Mouse (Mus musculus) adrenal gland, postnatal 4 days (tissue): Measurements from ENCODE around the gene Fam193a. TPM values are rescaled to one million over a fixed set of nuclear protein-coding genes. Genes with fewer than 3 reads are reported as not detected.

ENCODE experiments used
- DNase-seq, 2 experiments: peaks; one replicate each; pipeline ENCODE4 v3.0.0; 2021 to 2022; ENCODE audit warnings: low spot score in 2 of 2, mixed read lengths in 2 of 2
- total RNA-seq, 2 experiments: library from RNA; stranded (reverse); gene quantifications; 2 replicates each; pipeline ENCODE4 v1.2.3; 2021

The Fam193a gene
- total RNA-seq, 2 experiments from 2014 or later = 40.4 to 42.5 TPM

DNA sequence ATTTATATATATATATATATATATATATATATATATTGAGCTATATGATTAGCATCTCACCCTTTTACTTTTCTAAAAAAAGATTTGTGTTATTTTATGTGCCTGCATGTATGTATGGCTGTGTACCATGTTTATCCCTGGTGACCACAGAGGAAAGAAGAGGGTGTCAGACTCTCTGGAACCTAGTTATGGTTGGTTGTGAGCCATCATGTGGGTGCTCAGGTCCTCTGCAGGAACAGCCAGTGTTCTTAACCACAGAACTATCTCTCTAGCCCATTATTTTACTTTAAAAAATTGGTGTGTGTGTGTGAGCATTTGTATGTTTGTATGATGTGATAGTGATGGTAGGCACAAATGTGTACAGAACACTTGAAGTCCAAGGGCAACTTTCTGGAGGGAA lies 9.1 kb downstream of the Fam193a start:
- DNase-seq = no peak

DNA sequence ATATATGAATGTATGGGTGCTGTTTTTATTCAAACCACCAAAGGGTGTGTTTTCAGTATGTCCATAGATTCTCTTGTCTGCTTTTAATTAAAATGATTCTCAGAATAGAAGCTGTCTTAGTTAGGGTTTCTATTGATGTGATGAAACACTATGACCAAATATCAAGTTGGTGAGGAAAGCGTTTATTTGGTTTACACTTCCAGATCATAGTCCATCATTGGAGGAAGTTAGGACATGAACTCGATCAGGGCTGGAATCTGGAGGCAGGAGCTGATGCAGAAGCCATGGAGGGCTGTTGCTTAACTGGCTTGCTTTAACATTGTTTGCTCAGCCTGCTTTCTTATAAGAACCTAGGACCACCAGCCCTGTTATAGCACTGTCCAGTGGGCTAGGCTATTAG lies 12.0 kb downstream of the Fam193a start:
- no peak for DNase-seq

DNA sequence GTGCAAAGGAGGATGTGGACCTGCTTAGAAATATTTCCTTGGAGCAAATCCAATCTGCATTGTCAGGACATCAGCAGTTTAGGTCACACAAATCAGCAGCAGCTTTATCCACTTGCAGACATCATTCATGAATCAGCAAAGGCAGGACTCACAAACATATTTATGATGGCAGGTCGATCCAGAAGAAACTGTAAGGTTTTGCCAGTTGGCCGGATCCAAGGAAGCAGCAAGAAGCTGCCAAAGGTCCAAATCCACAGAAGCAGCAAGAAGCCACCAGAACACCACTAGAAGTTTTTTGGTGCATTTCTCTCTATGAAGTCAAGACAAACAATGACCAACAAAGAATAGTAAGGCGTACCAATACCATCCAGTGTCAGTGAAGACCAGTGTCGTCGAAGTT lies 15.9 kb downstream of the Fam193a start:
- DNase-seq = no peak

DNA sequence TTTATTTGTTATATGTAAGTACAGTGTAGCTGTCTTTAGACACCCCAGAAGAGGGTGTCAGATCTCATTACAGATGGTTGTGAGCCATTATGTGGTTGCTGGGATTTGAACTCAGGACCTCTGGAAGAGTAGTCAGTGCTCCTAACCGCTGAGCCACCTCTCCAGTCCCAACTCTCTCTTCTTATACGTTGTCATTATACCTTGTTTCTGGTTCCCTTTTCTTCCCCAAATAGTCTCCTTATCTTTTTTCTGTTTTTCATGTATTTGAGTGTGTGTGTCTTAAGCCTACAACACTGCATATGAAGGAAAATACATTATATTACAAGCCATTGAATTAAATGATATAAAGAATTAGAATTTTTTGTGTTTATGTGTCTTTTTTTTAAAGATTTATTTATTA lies 17.0 kb downstream of the Fam193a start:
- DNase-seq = no peak

DNA sequence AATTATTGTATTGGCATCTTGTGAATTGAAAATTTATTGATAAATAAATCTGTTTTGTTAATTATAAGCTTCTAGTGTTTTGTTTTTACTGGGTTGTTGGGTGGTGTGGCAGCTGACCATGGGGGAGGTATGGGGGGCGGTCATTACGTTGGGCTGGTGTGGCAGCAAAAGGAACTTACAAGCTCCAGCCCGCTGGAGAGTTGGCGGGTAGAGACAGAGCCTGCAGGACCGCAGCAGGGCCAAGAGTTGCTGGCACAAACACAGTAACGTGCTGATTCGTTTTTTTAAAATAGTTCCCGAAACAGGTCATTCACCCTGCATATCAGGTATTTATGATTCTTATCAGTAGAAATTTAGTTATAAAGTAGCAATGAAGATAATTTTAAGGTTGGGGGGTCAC lies 23.5 kb downstream of the Fam193a start:
- no peak for DNase-seq

DNA sequence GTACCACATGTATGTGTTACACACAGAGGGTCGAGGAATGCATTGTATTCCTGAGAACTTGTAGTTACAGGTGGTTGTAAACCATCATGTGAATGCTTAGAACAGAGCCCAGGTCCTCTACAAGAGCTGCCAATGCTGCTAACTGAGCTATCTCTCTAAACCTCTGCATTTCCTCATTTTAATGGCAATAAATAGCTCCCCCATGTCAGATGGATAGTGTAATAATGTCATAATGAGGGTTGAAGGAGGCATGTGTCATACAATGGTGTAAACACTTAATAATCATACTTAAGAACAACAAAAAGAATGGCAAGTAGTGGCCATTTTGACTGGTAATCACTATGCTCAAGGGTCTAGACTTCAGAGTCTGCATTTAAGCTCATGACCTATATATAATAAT lies 25.6 kb downstream of the Fam193a start:
- no peak for DNase-seq

DNA sequence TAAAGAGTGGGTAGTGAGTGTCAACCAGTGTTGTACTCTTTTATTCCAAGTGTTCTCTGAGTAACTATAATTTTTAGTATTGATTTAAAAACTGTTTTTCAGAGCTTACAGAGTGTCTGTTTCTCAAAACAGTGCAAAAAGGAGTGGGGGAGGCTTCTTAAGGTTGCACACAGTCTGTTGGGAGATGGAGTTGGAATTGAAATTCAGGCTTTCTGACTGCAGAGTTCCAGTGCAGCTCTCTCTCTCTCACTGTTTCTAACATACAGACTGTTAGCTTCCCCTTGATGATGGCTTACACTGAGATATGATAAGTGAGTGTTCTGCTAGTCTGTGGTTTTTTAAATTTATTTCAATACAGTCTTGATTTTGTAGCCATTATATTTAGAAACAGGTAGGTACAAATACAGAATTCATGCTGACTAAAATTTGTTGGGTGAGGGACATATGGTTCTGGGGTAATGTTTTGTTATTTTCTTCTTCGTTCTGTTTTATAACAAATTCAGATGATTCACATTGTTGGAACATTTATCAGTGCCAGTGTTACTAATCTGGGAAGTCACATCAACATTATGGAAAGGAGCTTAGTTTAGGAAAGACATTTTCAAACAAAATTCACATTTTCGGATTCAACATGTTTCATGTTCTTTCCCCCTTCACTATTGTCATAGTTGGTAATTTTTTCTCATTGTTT lies 26.3 kb downstream of the Fam193a start:
- no peak for DNase-seq

DNA sequence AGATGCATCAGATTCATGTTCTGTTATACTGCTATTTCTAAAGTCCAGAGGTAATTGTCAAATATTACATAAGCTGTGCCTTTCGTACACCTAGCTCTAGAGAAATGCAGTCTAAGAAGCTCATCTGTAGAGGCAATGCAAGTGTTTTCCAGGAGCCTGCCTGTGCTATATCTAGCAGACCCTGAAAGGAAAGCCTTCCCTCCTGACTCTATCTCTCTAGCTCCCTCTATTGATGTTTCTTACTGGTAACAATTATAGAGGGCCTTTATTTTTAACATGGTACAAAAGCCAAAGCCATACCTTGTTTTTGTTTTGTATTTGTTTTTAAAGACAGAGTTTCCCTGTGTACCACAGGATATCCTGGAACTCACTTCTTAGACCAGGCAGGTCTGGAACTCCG lies 28.1 kb downstream of the Fam193a start:
- no peak for DNase-seq

DNA sequence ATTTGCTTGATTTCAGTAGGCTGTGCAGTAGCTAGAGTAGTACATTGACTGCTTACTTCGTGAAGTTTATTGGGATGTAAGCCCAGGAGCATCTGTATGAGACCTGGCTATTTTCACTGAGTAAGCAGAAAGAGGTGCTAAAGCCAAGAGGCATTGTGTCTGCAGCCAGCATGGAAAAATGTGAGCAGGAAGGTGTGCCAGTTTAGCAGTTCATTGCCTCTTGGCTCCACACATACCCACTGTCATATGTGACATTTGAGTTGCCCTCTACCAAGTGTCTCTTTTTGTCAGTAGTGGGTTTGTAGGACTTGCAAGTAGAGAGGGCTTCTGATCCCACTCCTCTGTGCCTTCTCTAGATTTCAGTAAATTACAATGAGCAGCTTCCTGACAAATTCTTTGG lies 28.6 kb downstream of the Fam193a start:
- DNase-seq = no peak

DNA sequence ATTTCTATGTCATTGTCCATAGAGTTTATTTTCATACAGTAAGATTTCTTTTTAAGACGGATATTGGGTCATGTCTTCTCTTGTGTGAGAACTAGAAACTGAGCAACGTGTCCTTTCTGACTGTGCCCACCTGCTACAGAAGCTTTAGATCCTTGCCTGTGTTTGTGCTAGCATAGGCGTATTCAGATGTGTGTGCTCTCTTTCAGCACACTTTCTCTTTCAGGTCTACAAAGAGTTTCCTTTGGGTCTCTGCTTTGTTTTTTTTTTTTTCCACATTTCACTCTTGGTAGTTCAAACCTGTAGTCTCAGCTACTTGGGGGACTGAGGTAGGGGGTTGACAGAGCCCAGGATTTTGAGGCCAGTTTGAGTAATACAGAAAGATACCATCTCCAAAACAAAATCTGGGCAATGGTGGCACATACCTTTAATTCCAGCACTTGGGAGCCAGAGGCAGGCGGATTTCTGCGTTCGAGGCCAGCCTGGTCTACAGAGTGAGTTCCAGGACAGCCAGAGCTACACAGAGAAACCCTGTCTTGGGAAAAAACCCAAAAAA lies 37.7 kb downstream of the Fam193a start:
- DNase-seq = no peak

DNA sequence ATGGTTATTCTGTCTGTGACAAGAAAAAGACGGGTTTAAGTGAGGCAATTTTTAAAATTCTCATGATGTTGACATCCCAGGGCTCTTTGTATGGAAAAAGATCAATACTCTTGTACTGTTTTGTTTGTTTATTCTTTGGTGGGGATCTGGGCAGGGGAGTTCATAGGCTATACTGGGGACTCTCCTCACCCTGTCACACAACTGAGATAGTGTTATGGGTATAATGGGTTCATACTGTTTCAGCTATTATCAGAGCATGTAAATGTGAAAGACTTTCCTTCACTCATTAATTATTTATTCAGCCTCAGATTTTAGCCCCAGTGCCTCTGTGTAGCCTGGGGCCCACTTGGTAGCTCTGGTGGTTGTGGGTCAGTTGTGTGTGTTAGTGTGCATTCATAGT lies 39.3 kb downstream of the Fam193a start:
- no peak for DNase-seq

DNA sequence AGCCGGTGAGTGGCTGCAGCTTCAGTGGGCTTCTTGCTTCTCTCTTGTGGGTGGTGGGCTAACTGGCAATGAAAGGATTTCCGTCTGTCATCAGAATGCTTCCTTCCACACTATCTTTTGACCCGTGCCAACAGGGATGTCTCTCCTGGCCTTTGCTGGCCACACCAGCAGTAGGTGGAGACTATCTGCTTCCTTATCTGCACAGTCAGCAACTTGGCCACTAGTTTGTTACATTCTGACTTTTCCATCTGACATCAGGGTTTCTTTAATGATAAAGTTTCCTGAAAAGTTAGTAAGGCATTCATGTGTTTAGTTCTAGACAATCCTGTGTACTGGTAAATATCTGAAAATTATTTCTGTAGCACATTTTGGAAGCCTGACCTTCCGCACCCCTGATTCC lies 41.1 kb downstream of the Fam193a start:
- DNase-seq = no peak

DNA sequence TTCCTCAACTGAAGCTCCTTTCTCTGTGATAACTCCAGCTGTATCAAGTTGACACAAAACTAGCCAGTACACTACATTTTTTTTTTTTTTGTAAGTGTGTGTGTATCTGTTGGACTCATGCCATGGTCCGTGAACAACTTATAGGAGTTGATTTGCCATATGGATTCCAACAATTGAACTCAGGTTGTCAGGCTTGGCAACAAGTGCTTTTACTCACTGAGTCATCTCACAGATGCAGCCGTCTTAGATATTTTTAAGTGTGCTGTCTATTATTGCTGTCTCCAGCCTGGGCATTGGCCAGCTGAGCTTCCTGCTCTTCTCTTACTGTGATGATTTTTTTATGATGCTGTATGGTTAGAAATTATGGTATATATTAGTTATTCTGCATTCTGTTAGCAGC lies 44.2 kb downstream of the Fam193a start:
- no peak for DNase-seq

DNA sequence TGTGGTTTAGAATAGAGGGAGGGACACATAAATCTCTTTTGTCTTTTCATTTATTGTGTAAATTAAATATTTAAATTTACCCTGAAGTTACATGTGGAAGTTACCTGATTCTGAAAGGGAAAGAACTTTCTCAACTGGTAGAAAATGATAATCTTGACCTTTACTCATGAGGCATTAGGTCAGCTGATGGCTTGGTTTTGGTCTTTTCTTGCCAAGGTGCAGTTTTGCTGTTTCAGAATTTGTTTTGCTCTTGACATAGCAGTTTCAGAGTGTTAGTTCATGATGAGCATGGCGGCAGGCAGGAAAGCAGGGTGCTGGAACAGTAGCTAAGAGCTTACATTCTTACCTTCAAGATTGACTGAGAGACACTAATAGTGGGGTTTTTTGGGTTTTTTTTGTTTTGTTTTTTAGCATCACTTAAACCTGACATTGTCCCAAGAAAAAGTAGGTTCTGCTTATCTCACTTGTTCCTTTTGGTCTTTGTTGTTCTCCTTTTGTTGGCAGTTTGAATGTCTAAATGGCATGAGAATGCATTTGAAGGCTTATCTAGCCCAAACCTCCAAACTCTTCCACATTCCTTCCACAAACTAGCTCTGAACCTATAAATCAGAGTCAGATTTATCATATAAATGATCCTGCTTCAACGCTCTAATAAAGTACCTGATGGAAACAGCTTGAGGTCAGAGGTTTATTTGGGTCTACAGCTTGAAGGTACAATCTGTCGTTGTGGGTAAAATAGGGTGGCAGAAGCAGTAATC lies 47.7 kb downstream of the Fam193a start:
- no peak for DNase-seq

DNA sequence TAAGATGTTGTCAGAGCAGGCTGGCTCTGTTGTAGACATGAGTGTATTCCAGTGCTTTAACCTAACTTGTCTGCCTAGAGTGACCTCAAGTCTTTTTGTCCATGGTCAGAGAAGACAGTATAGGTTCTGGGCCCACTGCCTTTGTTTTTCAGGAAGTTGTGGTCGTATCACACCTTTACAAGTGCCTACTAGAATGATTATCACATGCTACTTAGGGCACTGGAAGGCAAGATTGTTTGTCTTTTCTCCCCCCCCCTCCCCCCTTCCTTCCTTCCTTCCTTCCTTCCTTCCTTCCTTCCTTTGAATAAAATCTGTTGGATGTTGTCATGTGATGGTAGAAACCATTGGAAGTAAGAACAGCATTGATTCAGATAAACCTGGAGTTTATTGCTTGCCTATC lies 49.5 kb downstream of the Fam193a start:
- DNase-seq = no peak

DNA sequence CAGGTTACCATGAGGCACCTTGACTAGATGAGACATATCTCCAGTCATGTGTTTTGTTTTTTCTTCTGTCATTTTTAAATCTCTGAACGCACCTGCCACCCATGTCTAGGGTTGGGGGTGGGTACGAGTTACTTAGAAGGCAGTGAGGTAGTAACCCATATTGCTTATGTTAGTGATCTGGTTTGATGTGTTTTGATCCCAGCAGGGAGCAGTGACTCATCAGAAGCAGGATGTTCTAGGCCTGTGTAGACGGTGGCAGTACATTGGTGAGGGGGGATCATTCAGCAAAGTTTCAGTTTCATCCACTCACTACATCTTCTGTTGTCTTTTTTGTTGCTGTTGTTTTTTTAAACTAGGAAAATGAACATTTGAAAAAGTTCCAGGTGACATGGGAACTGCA lies 61.0 kb downstream of the Fam193a start:
- no peak for DNase-seq

DNA sequence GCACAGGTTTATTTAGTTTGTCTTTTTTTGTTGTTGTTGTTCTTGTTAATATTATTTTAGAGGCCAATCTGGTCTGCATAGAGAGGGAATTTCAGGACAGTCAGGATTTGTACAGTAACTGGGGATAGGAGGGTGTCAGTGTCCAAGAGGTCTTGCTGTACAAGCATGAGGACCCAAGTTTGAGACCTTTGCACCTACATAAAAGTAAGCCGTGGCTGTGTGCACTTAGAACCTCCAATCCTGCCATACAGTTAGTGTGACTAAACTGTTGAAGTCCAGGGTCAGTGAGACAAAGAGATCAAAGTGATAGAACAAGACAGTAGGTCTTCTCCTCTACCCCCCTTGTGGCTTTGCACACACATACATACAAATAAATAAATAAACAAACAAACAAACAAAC lies 64.1 kb downstream of the Fam193a start:
- no peak for DNase-seq

DNA sequence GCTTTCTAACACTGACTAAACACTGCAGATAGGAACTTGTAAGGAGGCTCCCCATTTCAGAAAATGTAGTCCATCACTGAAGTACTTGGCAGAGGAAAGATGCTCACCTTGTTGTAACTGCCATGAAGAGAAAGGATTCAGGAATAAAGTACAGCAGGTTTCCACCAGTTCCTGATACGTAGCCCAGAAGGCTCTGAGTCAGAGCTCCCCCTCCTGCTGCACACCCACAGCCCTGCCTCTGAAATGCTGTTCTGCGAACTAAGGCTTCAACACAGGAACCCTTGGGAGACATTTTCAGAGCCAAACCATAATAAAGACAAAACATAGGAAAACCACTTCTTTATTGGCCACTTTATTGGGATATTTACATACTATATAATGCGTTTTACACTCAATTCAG lies 64.5 kb downstream of the Fam193a start:
- no peak for DNase-seq

DNA sequence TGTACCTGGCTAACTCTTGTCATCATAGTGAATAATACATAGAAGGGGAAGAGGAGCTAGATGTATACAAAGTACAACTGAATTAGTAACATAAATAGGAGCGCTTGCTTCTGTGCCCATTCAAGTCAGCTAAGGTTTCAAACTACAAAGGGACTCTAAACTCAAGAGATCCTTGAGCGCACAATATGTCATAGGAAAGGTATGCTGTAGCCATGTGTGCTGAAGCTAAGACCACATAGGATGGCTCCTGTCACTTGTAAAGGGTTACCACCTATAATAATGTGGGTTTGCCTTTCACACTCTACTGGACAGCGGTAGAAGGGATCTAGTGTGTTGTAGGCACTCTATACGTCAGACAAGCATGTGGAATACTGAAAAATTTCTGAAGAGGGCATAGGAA lies 68.3 kb downstream of the Fam193a start:
- no peak for DNase-seq

DNA sequence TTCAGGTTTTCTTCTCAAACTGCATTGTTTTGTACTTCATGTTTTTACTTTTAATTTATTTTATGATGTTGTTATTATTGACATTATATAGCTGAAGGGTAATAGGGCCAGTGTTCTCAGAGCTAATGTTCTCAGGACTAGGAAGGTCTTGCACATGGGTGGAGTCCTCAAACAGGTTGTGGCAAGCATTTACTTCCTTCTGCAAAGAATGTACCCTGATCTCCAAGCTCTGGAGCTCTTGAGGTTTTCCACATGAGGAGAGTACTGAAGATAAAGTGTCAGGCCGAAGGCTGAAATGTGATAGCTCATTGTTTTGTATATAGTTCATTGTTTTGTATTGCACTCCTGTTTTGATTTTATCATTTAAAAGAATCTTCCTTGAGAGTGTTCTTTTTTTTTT lies 68.9 kb downstream of the Fam193a start:
- DNase-seq = no peak

DNA sequence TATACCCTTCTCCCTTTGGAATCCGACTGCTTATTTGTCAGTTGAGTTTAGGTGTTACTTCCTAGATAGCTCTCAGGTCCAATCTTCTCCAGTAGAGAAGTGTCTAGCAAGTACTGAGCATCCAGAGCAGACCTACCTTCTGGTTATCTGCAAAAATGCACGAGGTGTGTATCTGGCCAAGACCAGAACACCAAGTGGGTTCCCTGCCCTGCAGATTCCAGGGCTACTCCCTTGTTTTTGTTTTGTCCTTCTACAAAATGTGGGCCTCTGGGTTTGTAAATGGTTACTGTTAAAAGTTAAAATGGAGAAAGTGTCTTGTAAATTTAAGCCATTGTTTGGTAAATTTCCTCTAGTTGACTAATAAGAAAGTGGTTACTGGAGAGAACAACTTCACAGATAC lies 70.0 kb downstream of the Fam193a start:
- no peak for DNase-seq

DNA sequence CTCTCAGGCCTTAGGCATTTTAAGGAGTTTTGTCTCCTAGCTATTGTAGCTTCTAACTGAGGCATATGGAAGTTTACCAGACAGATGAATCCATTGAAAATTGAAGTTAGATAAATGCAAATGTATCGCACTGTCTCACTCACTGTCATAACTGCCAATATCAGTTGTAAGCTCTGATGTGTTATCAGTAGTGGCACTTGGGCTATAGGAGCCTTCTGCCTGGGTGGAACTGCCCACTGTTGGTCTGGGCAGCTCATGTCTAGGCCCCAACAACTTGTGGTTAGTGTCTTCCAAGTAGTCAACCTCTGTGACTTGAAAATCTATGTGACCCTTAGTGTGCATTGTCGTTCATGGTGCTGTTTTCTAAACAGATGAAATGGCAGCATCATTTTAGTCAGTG lies 72.1 kb downstream of the Fam193a start:
- DNase-seq = no peak

DNA sequence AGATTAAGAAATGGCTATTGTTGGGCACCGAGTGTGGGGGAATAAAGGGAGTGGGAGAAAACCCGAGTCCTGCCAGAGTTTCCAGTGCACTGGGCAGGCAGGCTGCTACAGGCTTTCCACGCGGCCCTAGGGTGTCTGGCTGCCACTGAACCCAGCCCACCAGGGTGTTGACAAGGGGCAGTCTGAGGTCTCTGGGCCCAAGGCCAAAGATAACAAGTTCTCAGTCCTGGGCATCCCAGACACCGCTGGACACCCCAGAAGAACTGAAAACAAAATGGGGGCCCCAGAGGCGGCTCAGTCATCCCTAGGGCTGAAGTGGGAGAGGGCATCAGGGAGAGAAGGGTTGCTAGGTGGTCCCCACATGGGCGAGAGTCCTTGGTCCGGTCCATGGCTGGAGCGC lies 76.5 kb downstream of the Fam193a start:
- no peak for DNase-seq
